Mouse (Mus musculus) C2C12 (cell line): ENCODE measurements around the gene Nars2. TPM values are rescaled to one million over a fixed set of nuclear protein-coding genes. Genes with fewer than 3 reads are reported as not detected.

Experiments
- H3K27me3 ChIP-seq: one replicate; pipeline ENCODE4 v1.6.1; 2011; ENCODE audit not compliant: control insufficient read depth, insufficient read depth, insufficient read length
- H3K36me3 ChIP-seq: one replicate; pipeline ENCODE4 v1.6.1; 2011; ENCODE audit not compliant: control insufficient read depth, insufficient read depth
- H3K4me3 ChIP-seq: one replicate; pipeline ENCODE4 v1.5.1; 2011; ENCODE audit warnings: mild to moderate bottlenecking, control low read depth; ENCODE audit not compliant: poor library complexity, insufficient read depth, severe bottlenecking
- H3K79me2 ChIP-seq: one replicate; pipeline ENCODE4 v1.6.1; 2011; ENCODE audit not compliant: control insufficient read depth, insufficient read depth
- H3K79me3 ChIP-seq: one replicate; pipeline ENCODE4 v1.6.1; 2011; ENCODE audit warnings: low read depth, control low read depth
- H3ac ChIP-seq: one replicate; pipeline ENCODE3; 2011; ENCODE audit warnings: low read depth; ENCODE audit not compliant: control insufficient read depth, insufficient read length
- CEBPB ChIP-seq: IDR thresholded peaks from one replicate; pipeline ENCODE4 v1.6.1; 2011; ENCODE audit warnings: low read depth, mild to moderate bottlenecking, control low read depth, moderate library complexity
- CTCF ChIP-seq: IDR thresholded peaks from one replicate; pipeline ENCODE4 v1.5.1; 2011; ENCODE audit not compliant: control insufficient read depth, insufficient read depth, insufficient read length
- FOSL1 ChIP-seq: IDR thresholded peaks from one replicate; pipeline ENCODE4 v1.8.0; 2011; ENCODE audit warnings: mild to moderate bottlenecking, low read length; ENCODE audit not compliant: poor library complexity, insufficient read depth, severe bottlenecking
- MAX ChIP-seq: IDR thresholded peaks from one replicate; pipeline ENCODE4 v1.6.1; 2011; ENCODE audit warnings: mild to moderate bottlenecking, control low read depth
- MYOD1 ChIP-seq: IDR thresholded peaks from one replicate; pipeline ENCODE4 v1.6.1; 2011; ENCODE audit warnings: low read depth; ENCODE audit not compliant: control insufficient read depth, insufficient read length
- MYOG ChIP-seq: IDR thresholded peaks from one replicate; pipeline ENCODE4 v1.6.1; 2011; ENCODE audit not compliant: control insufficient read depth, insufficient read length; ENCODE audit errors: extremely low read depth
- USF1 ChIP-seq: IDR thresholded peaks from one replicate; pipeline ENCODE4 v1.6.1; 2011; ENCODE audit warnings: low read depth, mild to moderate bottlenecking, control low read depth, moderate library complexity
- polyA plus RNA-seq: library from polyadenylated mRNA; unstranded; fragments of >200 nt; fragmentation: generic; extraction: Trizol; gene quantifications from one replicate; pipeline ENCODE4 v1.2.1, GENCODE M21; 2012; ENCODE audit warnings: missing spikeins

Nars2 gene
- polyA plus RNA-seq, 1 experiment, result 5.6 TPM

- no peak overlapping the region for H3K4me3 ChIP-seq
Observed at GRCm38 (mm10) chr7:97072061-97072460, 120.8 kb downstream of the Nars2 start.

GRCm38 (mm10) chr7:97074974-97075373 is 123.7 kb downstream of the Nars2 start:
- Histone ChIP-seq H3K27me3 (no peaks in the 10 kb centered on the region), H3K79me2 (no peaks in the 10 kb centered on the region), H3K36me3 (no peaks in the 10 kb centered on the region), H3K79me3 (no peaks in the 10 kb centered on the region), H3K4me3 (no peak overlapping the region), H3ac (no peak overlapping the region)
- TF ChIP-seq MYOG (no peak), MYOD1 (no peak), CEBPB (no peak), MAX (no peak), USF1 (no peak), CTCF (no peak), FOSL1 (no peak)

More at GRCm38 (mm10) chr7:97072061-97072460, 120.8 kb downstream of the Nars2 start:
- Histone ChIP-seq H3ac (no peak overlapping the region), H3K79me2 (no peaks in the 10 kb centered on the region), H3K36me3 (no peaks in the 10 kb centered on the region), H3K27me3 (no peaks in the 10 kb centered on the region), H3K79me3 (no peaks in the 10 kb centered on the region)
- TF ChIP-seq MYOD1, result no peak
- no peak for TF ChIP-seq USF1
- TF ChIP-seq MYOG, result no peak
- TF ChIP-seq FOSL1, result no peak
- no peak for TF ChIP-seq MAX
- TF ChIP-seq CEBPB, result no peak
- TF ChIP-seq CTCF, result no peak

- H3K79me3 ChIP-seq, result no peaks in the 10 kb centered on the region
- TF ChIP-seq MYOD1 (no peak), MAX (no peak), USF1 (no peak), CEBPB (no peak), CTCF (no peak), MYOG (no peak), FOSL1 (no peak)
Observed at GRCm38 (mm10) chr7:97076977-97077376, 125.7 kb downstream of the Nars2 start.

GRCm38 (mm10) chr7:97078685-97079084 is 127.4 kb downstream of the Nars2 start:
- Histone ChIP-seq H3K79me2 (no peaks in the 10 kb centered on the region), H3ac (no peak overlapping the region), H3K36me3 (no peaks in the 10 kb centered on the region), H3K79me3 (no peaks in the 10 kb centered on the region), H3K27me3 (no peaks in the 10 kb centered on the region), H3K4me3 (no peak overlapping the region)
- TF ChIP-seq CTCF (no peak), USF1 (no peak), MAX (no peak), MYOG (no peak)

More at GRCm38 (mm10) chr7:97076977-97077376, 125.7 kb downstream of the Nars2 start:
- no peaks in the 10 kb centered on the region for H3K36me3 ChIP-seq
- H3K4me3 ChIP-seq, result no peak overlapping the region
- H3K79me2 ChIP-seq, result no peaks in the 10 kb centered on the region
- no peaks in the 10 kb centered on the region for H3K27me3 ChIP-seq
- no peak overlapping the region for H3ac ChIP-seq

- Histone ChIP-seq H3K79me2 (no peaks in the 10 kb centered on the region), H3K27me3 (no peaks in the 10 kb centered on the region), H3K4me3 (no peak overlapping the region), H3K79me3 (no peaks in the 10 kb centered on the region), H3ac (no peak overlapping the region), H3K36me3 (no peaks in the 10 kb centered on the region)
- no peak for TF ChIP-seq FOSL1
- TF ChIP-seq USF1, result no peak
- no peak for TF ChIP-seq MYOG
- no peak for TF ChIP-seq CEBPB
- TF ChIP-seq MAX, result no peak
- no peak for TF ChIP-seq CTCF
- TF ChIP-seq MYOD1, result no peak
Observed at GRCm38 (mm10) chr7:97079145-97079544, 127.8 kb downstream of the Nars2 start.

GRCm38 (mm10) chr7:97079651-97080365 is 128.5 kb downstream of the Nars2 start:
- Histone ChIP-seq H3K79me3 (no peaks in the 10 kb centered on the region), H3ac (no peak overlapping the region), H3K27me3 (no peaks in the 10 kb centered on the region), H3K4me3 (no peak overlapping the region), H3K36me3 (no peaks in the 10 kb centered on the region), H3K79me2 (no peaks in the 10 kb centered on the region)
- no peak for TF ChIP-seq MYOG
- TF ChIP-seq CTCF, result no peak
- no peak for TF ChIP-seq FOSL1
- TF ChIP-seq CEBPB, result no peak
